Mouse (Mus musculus) ES-Bruce4 (cell line): ENCODE data around the gene Rev1. TPM values are rescaled to one million over a fixed set of nuclear protein-coding genes. Genes with fewer than 3 reads are reported as not detected.
"Not testable (repeated sequence)": the region's sequence is repeated elsewhere in the genome, so short reads cannot be mapped to it uniquely, and the experiment has no call there.

ENCODE experiments used
- H3K27ac ChIP-seq: 2 replicates; pipeline ENCODE4 v1.5.1; 2012; ENCODE audit warnings: low read length, inconsistent platforms; ENCODE audit not compliant: insufficient read depth
- H3K27me3 ChIP-seq: 2 replicates; pipeline ENCODE4 v1.6.1; 2012; ENCODE audit warnings: mild to moderate bottlenecking, low read length, inconsistent platforms; ENCODE audit not compliant: control insufficient read depth, poor library complexity, insufficient read depth, severe bottlenecking
- H3K36me3 ChIP-seq: 2 replicates; pipeline ENCODE4 v1.6.1; 2012; ENCODE audit warnings: inconsistent platforms, mild to moderate bottlenecking, low read length, moderate library complexity; ENCODE audit not compliant: control insufficient read depth, poor library complexity, insufficient read depth, severe bottlenecking
- H3K4me1 ChIP-seq: one replicate; pipeline ENCODE4 v1.8.1; 2011; ENCODE audit warnings: low read length; ENCODE audit not compliant: control insufficient read depth, insufficient read depth
- H3K4me3 ChIP-seq: 2 replicates; pipeline ENCODE4 v1.5.1; 2011; ENCODE audit warnings: low read depth, mild to moderate bottlenecking, low read length
- H3K9ac ChIP-seq: 2 replicates; pipeline ENCODE4 v1.6.1; 2012; ENCODE audit warnings: low read depth, mild to moderate bottlenecking, inconsistent platforms; ENCODE audit not compliant: poor library complexity, severe bottlenecking
- H3K9me3 ChIP-seq: replicated peaks from 2 replicates; pipeline ENCODE4 v1.6.1; 2012; ENCODE audit warnings: mild to moderate bottlenecking, low read length, inconsistent platforms; ENCODE audit not compliant: control insufficient read depth, poor library complexity, insufficient read depth, severe bottlenecking
- CTCF ChIP-seq: IDR thresholded peaks from one replicate; pipeline ENCODE4 v1.8.1; 2011; ENCODE audit warnings: low read depth, low read length
- EP300 ChIP-seq: IDR thresholded peaks from 2 replicates; pipeline ENCODE4 v1.6.1; 2011; ENCODE audit warnings: low read depth, low read length; ENCODE audit not compliant: insufficient read depth
- POLR2A ChIP-seq: IDR thresholded peaks from one replicate; pipeline ENCODE4 v1.8.1; 2011; ENCODE audit warnings: low read length; ENCODE audit not compliant: insufficient read depth
- polyA plus RNA-seq: library from polyadenylated mRNA; stranded (reverse); fragments of >200 nt; gene quantifications from 2 replicates; pipeline ENCODE4 v1.2.4, GENCODE M21; 2011; ENCODE audit warnings: low read depth; ENCODE audit not compliant: missing spikeins, insufficient read depth, insufficient read length

Rev1 gene
- polyA plus RNA-seq, 1 experiment = 113 TPM

DNA sequence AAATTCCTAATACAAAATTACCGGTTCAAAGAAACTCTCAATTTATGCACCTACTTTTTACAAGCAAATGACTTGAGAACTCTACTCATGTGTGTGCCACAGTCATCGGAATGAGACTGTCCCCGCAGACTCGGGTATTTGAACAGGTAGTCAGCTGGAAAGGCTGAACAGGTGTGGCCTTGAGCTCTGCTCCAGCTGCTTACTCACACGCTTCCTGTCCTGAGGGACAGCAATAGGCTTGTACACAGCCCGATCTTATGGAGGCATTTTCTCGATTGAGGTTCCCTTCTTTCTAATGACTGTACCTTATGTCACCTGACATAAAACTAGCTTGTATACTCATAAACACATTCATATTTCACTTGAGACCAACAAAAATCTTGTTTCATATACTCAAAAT is 19.8 kb downstream of the Rev1 start:
- H3K27me3 ChIP-seq = no peaks in the 10 kb centered on the region
- H3K9ac ChIP-seq = no peak overlapping the region
- no peaks in the 10 kb centered on the region for H3K9me3 ChIP-seq
- peaks cover 15% of the 10 kb centered on the region for H3K36me3 ChIP-seq
- no peaks in the 10 kb centered on the region for H3K4me1 ChIP-seq
- no peak overlapping the region for H3K4me3 ChIP-seq
- TF ChIP-seq CTCF = no peak
- no peak for TF ChIP-seq EP300
- TF ChIP-seq POLR2A = no peak
- no peak overlapping the region for H3K27ac ChIP-seq

DNA sequence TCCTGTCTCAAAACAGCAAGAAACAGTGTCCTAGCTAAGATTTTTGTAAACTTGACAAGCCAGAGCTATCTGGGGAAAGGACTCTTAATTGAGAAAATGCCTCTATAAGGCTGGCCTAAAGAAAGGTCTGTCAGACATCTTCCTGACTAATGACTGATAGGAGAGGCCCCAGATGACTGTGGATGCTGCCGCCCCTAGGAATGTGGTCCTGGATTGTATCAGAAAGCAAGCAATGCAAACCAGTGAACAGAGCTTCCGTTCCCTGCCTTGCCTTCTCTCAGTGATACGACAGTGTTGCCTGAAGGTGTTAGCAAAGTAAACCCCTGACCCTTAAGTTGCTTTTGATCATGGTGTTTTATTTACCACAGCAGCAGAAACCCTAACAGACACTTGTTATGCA is 25.8 kb downstream of the Rev1 start:
- no peaks in the 10 kb centered on the region for H3K4me1 ChIP-seq
- no peaks in the 10 kb centered on the region for H3K27me3 ChIP-seq
- H3K36me3 ChIP-seq = peaks cover 52% of the 10 kb centered on the region
- no peak overlapping the region for H3K4me3 ChIP-seq
- H3K27ac ChIP-seq = no peak overlapping the region
- H3K9me3 ChIP-seq = no peaks in the 10 kb centered on the region
- TF ChIP-seq CTCF (no peak), POLR2A (no peak), EP300 (no peak)
- no peak overlapping the region for H3K9ac ChIP-seq

DNA sequence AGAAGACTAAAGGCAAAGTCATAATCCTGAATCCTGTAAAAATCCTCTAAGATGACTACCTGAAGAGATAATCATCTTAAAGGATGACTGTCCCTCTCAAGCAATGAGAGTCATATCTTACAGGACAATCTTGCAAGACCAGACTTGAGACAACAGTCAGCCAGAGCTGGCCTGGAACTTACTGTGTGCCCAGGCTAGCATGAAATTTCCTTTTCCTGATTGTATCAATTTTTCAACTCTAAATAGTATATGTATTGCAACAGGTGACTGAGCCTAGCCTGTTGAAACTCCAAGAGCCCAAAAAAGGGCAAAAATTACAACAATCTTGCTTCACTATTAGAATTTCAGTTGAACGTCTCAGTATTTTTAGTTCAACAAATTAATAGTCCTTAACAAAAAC is 26.4 kb downstream of the Rev1 start:
- no peak overlapping the region for H3K27ac ChIP-seq
- H3K27me3 ChIP-seq = no peaks in the 10 kb centered on the region
- H3K36me3 ChIP-seq = peaks cover 58% of the 10 kb centered on the region
- no peaks in the 10 kb centered on the region for H3K4me1 ChIP-seq
- no peaks in the 10 kb centered on the region for H3K9me3 ChIP-seq
- H3K4me3 ChIP-seq = no peak overlapping the region
- TF ChIP-seq EP300 (no peak), CTCF (no peak), POLR2A (no peak)
- no peak overlapping the region for H3K9ac ChIP-seq

DNA sequence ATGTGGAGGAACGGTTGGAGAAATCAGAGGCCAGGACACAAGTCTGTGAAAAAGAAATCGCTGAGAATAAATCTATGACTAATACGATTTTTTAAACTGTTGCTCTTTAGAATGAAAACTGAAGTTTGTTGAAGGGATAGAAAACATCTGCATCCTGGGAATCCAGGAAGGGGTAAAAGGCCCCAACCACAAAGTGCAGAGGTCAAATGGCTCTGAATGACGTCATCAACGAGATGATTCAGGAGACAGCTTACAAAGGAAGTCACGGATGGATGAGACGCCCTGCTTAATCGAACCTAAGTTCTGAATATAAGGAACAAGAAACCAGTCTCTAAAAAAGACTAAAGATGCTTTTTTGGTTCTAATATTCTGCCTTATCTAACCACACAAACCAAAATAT is 48.3 kb downstream of the Rev1 start:
- Histone ChIP-seq H3K27ac (no peak overlapping the region), H3K4me3 (no peak overlapping the region), H3K36me3 (peaks cover 48% of the 10 kb centered on the region), H3K4me1 (no peaks in the 10 kb centered on the region), H3K27me3 (no peaks in the 10 kb centered on the region), H3K9ac (no peak overlapping the region), H3K9me3 (no peaks in the 10 kb centered on the region)
- TF ChIP-seq CTCF (no peak), EP300 (no peak), POLR2A (no peak)

DNA sequence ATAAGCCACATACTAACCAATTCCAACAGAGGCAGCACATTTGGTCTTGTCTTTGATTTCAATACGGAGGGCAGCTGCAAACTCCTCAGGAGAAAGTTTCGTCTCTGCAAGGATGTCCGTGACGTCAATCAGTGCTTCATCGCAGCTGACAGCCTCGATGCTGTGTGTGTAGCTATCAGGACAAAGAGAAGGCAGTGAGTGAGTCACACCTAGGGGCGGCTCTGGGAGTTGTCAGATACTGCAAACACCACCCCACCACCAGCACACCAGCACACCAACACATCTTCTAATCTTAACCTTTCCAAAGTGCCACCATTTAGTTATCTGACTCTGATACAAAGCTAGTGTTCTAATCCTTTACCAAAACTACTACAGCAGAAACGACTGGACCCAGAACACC is 58.3 kb downstream of the Rev1 start:
- Histone ChIP-seq H3K9ac (no peak overlapping the region), H3K4me3 (no peak overlapping the region), H3K27me3 (no peaks in the 10 kb centered on the region), H3K4me1 (peaks cover 5% of the 10 kb centered on the region), H3K9me3 (no peaks in the 10 kb centered on the region), H3K27ac (no peak overlapping the region), H3K36me3 (peaks cover 69% of the 10 kb centered on the region)
- TF ChIP-seq EP300 (no peak), CTCF (no peak), POLR2A (no peak)

DNA sequence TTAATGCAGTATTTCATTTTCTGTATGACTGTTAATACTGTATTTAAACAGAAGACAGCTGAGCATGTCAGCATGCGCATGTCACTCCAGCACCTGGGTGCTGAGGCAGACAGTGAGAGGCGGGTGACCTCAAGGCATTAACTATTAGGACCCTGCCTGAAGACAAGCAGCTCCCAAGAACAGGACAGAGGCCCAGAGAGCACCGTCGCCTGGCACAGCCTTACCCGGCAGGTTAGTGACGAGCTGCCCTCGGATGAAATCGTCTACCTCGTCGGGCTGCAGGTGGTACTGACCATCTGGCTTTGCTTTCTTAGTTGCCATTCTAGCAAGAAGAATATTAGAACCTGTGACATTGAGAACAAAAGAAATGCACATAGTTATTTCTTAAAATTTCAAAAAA is 62.3 kb downstream of the Rev1 start:
- no peaks in the 10 kb centered on the region for H3K27me3 ChIP-seq
- peaks cover 81% of the 10 kb centered on the region for H3K36me3 ChIP-seq
- H3K27ac ChIP-seq = no peak overlapping the region
- H3K4me3 ChIP-seq = no peak overlapping the region
- TF ChIP-seq EP300 (no peak), POLR2A (no peak), CTCF (no peak)
- no peak overlapping the region for H3K9ac ChIP-seq
- H3K4me1 ChIP-seq = no peaks in the 10 kb centered on the region
- no peaks in the 10 kb centered on the region for H3K9me3 ChIP-seq

DNA sequence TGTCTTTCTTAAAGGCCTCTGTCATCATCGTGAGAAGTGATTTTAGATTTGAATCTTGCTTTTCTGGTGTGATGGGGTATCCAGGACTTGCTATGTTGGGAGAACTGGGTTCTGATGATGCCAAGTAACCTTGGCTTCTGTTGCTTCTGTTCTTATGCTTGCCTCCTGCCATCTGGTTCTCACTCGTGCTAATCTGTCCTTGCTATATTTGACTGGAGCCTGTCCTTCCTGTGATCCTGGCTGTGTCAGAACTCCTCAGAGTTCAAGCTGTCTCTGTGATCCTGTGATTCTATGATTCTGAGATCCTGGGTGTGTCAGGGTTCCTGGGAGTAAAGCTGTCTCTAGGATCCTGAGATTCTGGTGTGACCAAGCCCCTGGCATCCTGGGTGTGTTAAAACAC is 67.4 kb downstream of the Rev1 start:
- H3K9me3 ChIP-seq, H3K27ac ChIP-seq, H3K27me3 ChIP-seq, H3K4me3 ChIP-seq, H3K4me1 ChIP-seq, H3K9ac ChIP-seq: not testable (repeated sequence)
- peaks cover 66% of the 10 kb centered on the region for H3K36me3 ChIP-seq
